Mouse (Mus musculus): Measurements from ENCODE around the gene Kcnk18.

Kcnk18 gene

GRCm38 (mm10) chr19:59218991-59219390 is at the start of gene Kcnk18:
Kcnk18 (plus strand) TSS chr19:59219214.
- DNase-seq = no peak

GRCm38 (mm10) chr19:59169936-59170765 is 48.9 kb upstream of the Kcnk18 start, which contains the start of gene Vax1:
Vax1 (minus strand) TSS chr19:59170056.
- DNase-seq = no peak

GRCm38 (mm10) chr19:59170766-59171095 is 48.3 kb upstream of the Kcnk18 start:
- DNase-seq = no peak

- no peak for DNase-seq
These were observed 47.7 kb upstream of the Kcnk18 start for GRCm38 (mm10) chr19:59171151-59171870.

- DNase-seq = no peak
These were observed 47.2 kb upstream of the Kcnk18 start for GRCm38 (mm10) chr19:59171871-59172245.

GRCm38 (mm10) chr19:59172781-59173180 is 46.2 kb upstream of the Kcnk18 start:
- DNase-seq = no peak

GRCm38 (mm10) chr19:59173341-59174015 is 45.5 kb upstream of the Kcnk18 start:
- no peak for DNase-seq

- no peak for DNase-seq
These were observed 35.0 kb upstream of the Kcnk18 start for GRCm38 (mm10) chr19:59184000-59184399.

GRCm38 (mm10) chr19:59188981-59189380 is 30.0 kb upstream of the Kcnk18 start:
- DNase-seq = no peak

GRCm38 (mm10) chr19:59190431-59191122 is 28.4 kb upstream of the Kcnk18 start:
- DNase-seq = no peak

- no peak for DNase-seq
These were observed 27.9 kb upstream of the Kcnk18 start for GRCm38 (mm10) chr19:59191123-59191505.

- DNase-seq = no peak
These were observed 26.5 kb upstream of the Kcnk18 start for GRCm38 (mm10) chr19:59192491-59192890.

GRCm38 (mm10) chr19:59193456-59193855 is 25.6 kb upstream of the Kcnk18 start:
- no peak for DNase-seq

GRCm38 (mm10) chr19:59193986-59194820 is 24.8 kb upstream of the Kcnk18 start:
- no peak for DNase-seq

GRCm38 (mm10) chr19:59195181-59195770 is 23.7 kb upstream of the Kcnk18 start:
- DNase-seq = no peak

- DNase-seq = peak; percentile 15 to 23
These were observed 22.8 kb upstream of the Kcnk18 start for GRCm38 (mm10) chr19:59196111-59196666.

GRCm38 (mm10) chr19:59198161-59198560 is 20.9 kb upstream of the Kcnk18 start:
- peak; percentile 76 to 78 for DNase-seq

- DNase-seq = peak; percentile 73 to 75
These were observed 10.5 kb upstream of the Kcnk18 start for GRCm38 (mm10) chr19:59208475-59208874.

GRCm38 (mm10) chr19:59208986-59209385 is 10.0 kb upstream of the Kcnk18 start:
- DNase-seq = no peak

GRCm38 (mm10) chr19:59216891-59217290 is 2.1 kb upstream of the Kcnk18 start:
- no peak for DNase-seq

GRCm38 (mm10) chr19:59221131-59221530 is 2.1 kb downstream of the Kcnk18 start:
- no peak for DNase-seq
